Mouse (Mus musculus): ENCODE measurements around the gene Cd247. TPM values are rescaled to one million over a fixed set of nuclear protein-coding genes. Genes with fewer than 3 reads are reported as not detected.

Cd247 gene
- polyA plus RNA-seq, 1 experiment from 2014 or later, result 0.17 TPM

- Histone ChIP-seq H3K36me3 (ENCODE audit: control insufficient read depth, insufficient read depth) (no peaks in the 10 kb centered on the region), H3K4me2 (ENCODE audit: low read depth, low read length) (no peak overlapping the region), H3K27ac (ENCODE audit: low read length) (no peak overlapping the region), H3K9me3 (replicated peaks; ENCODE audit: control insufficient read depth, low read length) (no peaks in the 10 kb centered on the region), H3K4me3 (ENCODE audit: low read depth, low read length) (no peak overlapping the region), H3K27me3 (ENCODE audit: control insufficient read depth, insufficient read depth, low read depth, low read length) (no peaks in the 10 kb centered on the region), H3K9ac (ENCODE audit: low read depth, low read length) (no peak overlapping the region), H3K4me1 (ENCODE audit: control insufficient read depth, low read depth, low read length) (no peaks in the 10 kb centered on the region; the same call in 1 of the 2 replicates)
- WGBS (ENCODE audit: insufficient replicate concordance), result 70% methylated on average over 1 of the region's 1 CpGs
- ATAC-seq (ENCODE audit: low read depth), result no peak
Observed at GRCm38 (mm10) chr1:165922488-165922887, 134.0 kb downstream of the Cd247 start.

GRCm38 (mm10) chr1:165925207-165925606, 136.7 kb downstream of the Cd247 start:
- no peak overlapping the region for H3K27ac ChIP-seq (ENCODE audit: low read length)
- no peak overlapping the region for H3K4me3 ChIP-seq (ENCODE audit: low read depth, low read length)
- whole genome bisulfite sequencing (ENCODE audit: insufficient replicate concordance), result 64% methylated on average over 2 of the region's 2 CpGs
- H3K9me3 ChIP-seq (replicated peaks; ENCODE audit: control insufficient read depth, low read length), result no peaks in the 10 kb centered on the region
- no peaks in the 10 kb centered on the region for H3K27me3 ChIP-seq (ENCODE audit: control insufficient read depth, insufficient read depth, low read depth, low read length)
- H3K4me2 ChIP-seq (ENCODE audit: low read depth, low read length), result no peak overlapping the region
- H3K4me1 ChIP-seq (ENCODE audit: control insufficient read depth, low read depth, low read length), result no peaks in the 10 kb centered on the region; the same call in 1 of the 2 replicates
- H3K36me3 ChIP-seq (ENCODE audit: control insufficient read depth, insufficient read depth), result no peaks in the 10 kb centered on the region
- no peak overlapping the region for H3K9ac ChIP-seq (ENCODE audit: low read depth, low read length)
- ATAC-seq (ENCODE audit: low read depth), result no peak

Other genes with a start within 250 kb of the Cd247 start
- gene Mpzl1, start 154.1 kb upstream of the Cd247 start, polyA plus RNA-seq (2015; fragmentation: Nextera tagmentation; extraction: Ambion mirVana), result 21.9 and 23.9 TPM in 2 replicates
- gene Rcsd1, start 78.9 kb upstream of the Cd247 start, polyA plus RNA-seq (2015; fragmentation: Nextera tagmentation; extraction: Ambion mirVana), result 12.1 and 12.8 TPM in 2 replicates
- 316 and 317 TPM in 2 replicates for gene Creg1, start 24.9 kb upstream of the Cd247 start, polyA plus RNA-seq (2015; fragmentation: Nextera tagmentation; extraction: Ambion mirVana)
- gene Pou2f1, start 214.0 kb downstream of the Cd247 start, polyA plus RNA-seq (2015; fragmentation: Nextera tagmentation; extraction: Ambion mirVana), result 4.2 and 4.9 TPM in 2 replicates